Mouse (Mus musculus) gastrocnemius, adult 2 months (tissue): ENCODE results near the gene Pmvk. TPM values are rescaled to one million over a fixed set of nuclear protein-coding genes. Genes with fewer than 3 reads are reported as not detected.

ENCODE experiments used
- DNase-seq: peaks from one replicate; pipeline ENCODE4 v3.0.0; 2022
- H3K27ac ChIP-seq: fragments of 200-600 bp; 2 replicates; pipeline ENCODE4 v1.8.1; 2022; ENCODE audit warnings: mild to moderate bottlenecking
- H3K4me3 ChIP-seq: fragments of 200-600 bp; 2 replicates; pipeline ENCODE4 v1.8.1; 2022; ENCODE audit warnings: mild to moderate bottlenecking, moderate library complexity
- CTCF ChIP-seq: fragments of 200-600 bp; IDR thresholded peaks from 2 replicates; pipeline ENCODE4 v1.8.1; 2022; ENCODE audit warnings: antibody characterized with exemption, mild to moderate bottlenecking, moderate library complexity
- intact Hi-C: fragments of 180-260 bp; cut with DNase I; formaldehyde crosslinking; loops from one replicate; pipeline ENCODE4 v1.15.1; 2025
- long read RNA-seq, 2 experiments: library from polyadenylated mRNA; stranded (forward); transcript quantifications; one replicate each; pipeline ENCODE4 v2.0.0; 2021
- total RNA-seq, 2 experiments: library from RNA; stranded (reverse); gene quantifications; 2 replicates each; pipeline ENCODE4 v1.2.3; 2021

Gene Pmvk
- total RNA-seq: 10 to 100 TPM in 1 of 2 experiments, 1 to 10 TPM in 1; 6.3 to 11.1 TPM
- long read RNA-seq, experiment 1, transcript Pmvk-201 (5 exons, 1,194 nt): major isoform, 23 of 26 reads
- long read RNA-seq, experiment 1, partial matches to known transcripts: 0 of 26 reads
- long read RNA-seq, experiment 1, other reads (novel, unspliced or antisense): 3 of 26 reads
- long read RNA-seq, experiment 2, transcript Pmvk-201 (5 exons, 1,194 nt): major isoform, 13 of 16 reads
- long read RNA-seq, experiment 2, partial matches to known transcripts: 1 of 16 reads
- long read RNA-seq, experiment 2, other reads (novel, unspliced or antisense): 2 of 16 reads

GRCm38 (mm10) chr3:89454401-89455177 is at the start of gene Pmvk:
Pmvk (plus strand) TSS chr3:89454541.
- DNase-seq: no peak
- H3K4me3 ChIP-seq: no peak within 1 kb of the TSS
- no peak within 1 kb of the TSS for H3K27ac ChIP-seq
- no peak for TF ChIP-seq CTCF
- intact Hi-C loops: loop anchor here (5.0 kb wide), 1 partner anchor 33 kb away; no protein-coding TSS in a partner anchor

- peak overlapping the region; percentile 78 for H3K27ac ChIP-seq
- DNase-seq: peak; percentile 77
- intact Hi-C loops: no loop called here
- H3K4me3 ChIP-seq: no peak overlapping the region
- TF ChIP-seq CTCF: no peak
These were observed 47.5 kb upstream of the Pmvk start for GRCm38 (mm10) chr3:89406887-89407286.

GRCm38 (mm10) chr3:89408448-89408847 is 45.9 kb upstream of the Pmvk start:
- H3K4me3 ChIP-seq: no peak overlapping the region
- intact Hi-C loops: no loop called here
- TF ChIP-seq CTCF: no peak
- peak; percentile 20 for DNase-seq
- H3K27ac ChIP-seq: no peak overlapping the region

- intact Hi-C loops: loop anchor here (2.0 kb wide), 1 partner anchor 13 kb away; no protein-coding TSS in a partner anchor
These were observed 44.6 kb upstream of the Pmvk start for GRCm38 (mm10) chr3:89409701-89410100.

GRCm38 (mm10) chr3:89410864-89411263 is 43.5 kb upstream of the Pmvk start:
- DNase-seq: no peak
- no peak for TF ChIP-seq CTCF
- Histone ChIP-seq H3K4me3 (peak overlapping the region; percentile 91), H3K27ac (peak overlapping the region; percentile 91)
- intact Hi-C loops: loop anchor here (2.0 kb wide), 1 partner anchor 14 kb away; no protein-coding TSS in a partner anchor

More at GRCm38 (mm10) chr3:89409701-89410100, 44.6 kb upstream of the Pmvk start:
- Histone ChIP-seq H3K27ac (no peak overlapping the region), H3K4me3 (no peak overlapping the region)
- no peak for DNase-seq
- TF ChIP-seq CTCF: no peak

GRCm38 (mm10) chr3:89411490-89412393 is 42.6 kb upstream of the Pmvk start, which contains the start of gene Flad1:
Flad1 (minus strand) TSS chr3:89411870.
- intact Hi-C loops: loop anchor here (2.0 kb wide), 1 partner anchor 15 kb away; no protein-coding TSS in a partner anchor
- peak within 1 kb of the TSS; percentile 91 for H3K4me3 ChIP-seq
- peak within 1 kb of the TSS; percentile 91 for H3K27ac ChIP-seq
- no peak for TF ChIP-seq CTCF
- DNase-seq: peak; percentile 95

GRCm38 (mm10) chr3:89416158-89416557 is 38.2 kb upstream of the Pmvk start:
- Histone ChIP-seq H3K27ac (no peak overlapping the region), H3K4me3 (no peak overlapping the region)
- TF ChIP-seq CTCF: no peak
- DNase-seq: no peak
- intact Hi-C loops: no loop called here

GRCm38 (mm10) chr3:89417131-89417530 is 37.2 kb upstream of the Pmvk start:
- DNase-seq: no peak
- H3K27ac ChIP-seq: no peak overlapping the region
- intact Hi-C loops: no loop called here
- no peak for TF ChIP-seq CTCF
- peak overlapping the region; percentile 85 for H3K4me3 ChIP-seq

GRCm38 (mm10) chr3:89417840-89418169 is 36.5 kb upstream of the Pmvk start:
- peak overlapping the region; percentile 94 for H3K27ac ChIP-seq
- peak overlapping the region; percentile 85 for H3K4me3 ChIP-seq
- no peak for TF ChIP-seq CTCF
- DNase-seq: no peak
- intact Hi-C loops: no loop called here

- Histone ChIP-seq H3K4me3 (peak within 1 kb of the TSS; percentile 85), H3K27ac (peak within 1 kb of the TSS; percentile 94)
- no peak for TF ChIP-seq CTCF
- intact Hi-C loops: no loop called here
- DNase-seq: peak; percentile 95
These were observed 36.0 kb upstream of the Pmvk start, which contains the start of the genes Cks1b and Shc1 for GRCm38 (mm10) chr3:89418170-89418860. Cks1b (minus strand) TSS chr3:89418383. Shc1 (plus strand) TSS chr3:89418443.

GRCm38 (mm10) chr3:89418861-89419250 is 35.5 kb upstream of the Pmvk start:
- DNase-seq: peak; percentile 86
- Histone ChIP-seq H3K4me3 (peak overlapping the region; percentile 85), H3K27ac (peak overlapping the region; percentile 94)
- TF ChIP-seq CTCF: no peak
- intact Hi-C loops: no loop called here
